7 mouse cellular contexts compared by ENCODE assay signal in the genomic region with DNA sequence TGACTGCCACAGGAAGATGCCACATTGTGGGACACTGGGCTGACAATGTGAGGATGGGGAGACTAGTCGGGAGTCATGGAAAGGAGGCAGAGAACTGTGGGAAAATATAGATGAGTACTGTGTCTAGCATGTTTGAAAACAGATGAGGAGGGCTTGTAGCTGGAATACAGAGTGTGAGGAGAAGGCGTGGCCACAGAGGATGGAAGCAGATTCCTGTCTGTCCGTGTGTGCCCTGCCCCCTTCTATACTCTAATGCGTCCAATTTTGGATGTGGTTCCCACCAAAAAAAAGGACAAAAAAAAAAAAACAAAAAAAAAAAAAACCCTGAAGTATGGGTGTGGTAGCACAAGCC. TPM values are rescaled to one million over a fixed set of nuclear protein-coding genes. Genes with fewer than 3 reads are reported as not detected.
A peak's percentile ranks its signal among the peaks of the same experiment; 100 is the strongest.
DNase-seq lines count a peak whose midpoint lies in the region; ATAC-seq and TF ChIP-seq lines count a peak whose summit lies in the region.

No protein-coding gene starts in this region.

- H3K9ac ChIP-seq in lung, postnatal 0 days (replicated peaks; ENCODE audit: low read depth): no peak overlapping the region
- H3K9ac ChIP-seq in limb, embryonic 14.5 days (ENCODE audit: low read depth, low read length, severe bottlenecking): 0 out of 2 replicates have a peak overlapping the region, but pooled peaks have one; percentile 12
- 0 out of 2 replicates have a peak overlapping the region, but pooled peaks have one; percentile 8 for H3K9ac ChIP-seq in stomach, postnatal 0 days (ENCODE audit: low read length)

- TF ChIP-seq EP300 in lung, postnatal 0 days (IDR thresholded peaks at IDR 0.05): no peak
- no peak for TF ChIP-seq EP300 in stomach, postnatal 0 days (optimal IDR thresholded peaks at IDR 0.05)

- no peak for ATAC-seq in lung, postnatal 0 days
- ATAC-seq in limb, embryonic 14.5 days (ENCODE audit: low FRiP score, low read depth): no peak
- no peak for ATAC-seq in stomach, postnatal 0 days (ENCODE audit: low FRiP score, low TSS enrichment)

- DNase-seq in lung, postnatal 0 days (ENCODE audit: low spot score): no peak
- no peak for DNase-seq in lung, postnatal 36 days
- no peak for DNase-seq in forebrain, embryonic 10.5 days (ENCODE audit: extremely low spot score, low spot score)
- DNase-seq in limb, embryonic 14.5 days (ENCODE audit: low spot score): no peak
- no peak for DNase-seq in stomach, postnatal 0 days (ENCODE audit: low spot score)
- DNase-seq in cerebellum, postnatal 4 days (ENCODE audit: low spot score in 2 of 2): no peak
- no peak for DNase-seq in right cerebral cortex, postnatal 4 days

- H3K27ac ChIP-seq in lung, postnatal 0 days (ENCODE audit: low read length): no peak overlapping the region
- peak overlapping the region; percentile 68 for H3K27ac ChIP-seq in forebrain, embryonic 10.5 days
- H3K27ac ChIP-seq in limb, embryonic 14.5 days (replicated peaks; ENCODE audit: low read depth, low read length): no peak overlapping the region
- H3K27ac ChIP-seq in stomach, postnatal 0 days (replicated peaks): peak overlapping the region; percentile 46; the same call in 1 of the 2 replicates

- H3K27me3 ChIP-seq in lung, postnatal 0 days (replicated peaks; ENCODE audit: insufficient read depth, low read length): no peaks in the 10 kb centered on the region
- peaks cover 29% of the 10 kb centered on the region for H3K27me3 ChIP-seq in forebrain, embryonic 10.5 days (ENCODE audit: poor library complexity, severe bottlenecking)
- no peaks in the 10 kb centered on the region for H3K27me3 ChIP-seq in limb, embryonic 14.5 days (ENCODE audit: control insufficient read depth, insufficient read depth, low read length)
- H3K27me3 ChIP-seq in stomach, postnatal 0 days (ENCODE audit: control insufficient read depth, insufficient read depth, low read length): no peaks in the 10 kb centered on the region

- H3K4me2 ChIP-seq in lung, postnatal 0 days (replicated peaks; ENCODE audit: low read depth, low read length): peak overlapping the region; percentile 51
- H3K4me2 ChIP-seq in limb, embryonic 14.5 days (replicated peaks; ENCODE audit: low read depth, low read length, severe bottlenecking): peak overlapping the region; percentile 67; the same call in 1 of the 2 replicates
- H3K4me2 ChIP-seq in stomach, postnatal 0 days (replicated peaks; ENCODE audit: low read depth): peak overlapping the region; percentile 54

- no peak for TF ChIP-seq POLR2A in limb, embryonic 14.5 days (IDR thresholded peaks at IDR 0.05; ENCODE audit: borderline replicate concordance, extremely low read depth, insufficient read depth, insufficient read length)

- no peak overlapping the region for H3K4me3 ChIP-seq in lung, postnatal 0 days (ENCODE audit: low read depth, low read length)
- peak overlapping the region; percentile 51 for H3K4me3 ChIP-seq in forebrain, embryonic 10.5 days
- peak overlapping the region; percentile 31 for H3K4me3 ChIP-seq in limb, embryonic 14.5 days (replicated peaks; ENCODE audit: low read length)
- peak overlapping the region; percentile 26; the same call in 1 of the 2 replicates for H3K4me3 ChIP-seq in stomach, postnatal 0 days (ENCODE audit: low read depth, low read length)

- 26% methylated on average over 4 of the region's 4 CpGs for WGBS in lung, postnatal 0 days
- 62% methylated on average over 4 of the region's 4 CpGs for WGBS in forebrain, embryonic 10.5 days
- WGBS in limb, embryonic 14.5 days: 46% methylated on average over 4 of the region's 4 CpGs
- WGBS in stomach, postnatal 0 days: 34% methylated on average over 4 of the region's 4 CpGs

- TF ChIP-seq CTCF in lung, postnatal 0 days (IDR thresholded peaks at IDR 0.05): no peak
- TF ChIP-seq CTCF in stomach, postnatal 0 days (IDR thresholded peaks at IDR 0.05; ENCODE audit: low read depth): no peak

- peaks cover 3% of the 10 kb centered on the region; the same call in 1 of the 2 replicates for H3K4me1 ChIP-seq in lung, postnatal 0 days (ENCODE audit: insufficient read depth, low read depth, low read length)
- peaks cover 37% of the 10 kb centered on the region for H3K4me1 ChIP-seq in forebrain, embryonic 10.5 days
- peaks cover 19% of the 10 kb centered on the region for H3K4me1 ChIP-seq in limb, embryonic 14.5 days (ENCODE audit: control insufficient read depth, insufficient read depth, low read length)
- H3K4me1 ChIP-seq in stomach, postnatal 0 days (replicated peaks; ENCODE audit: control insufficient read depth, insufficient read depth): peaks cover 4% of the 10 kb centered on the region

- no peaks in the 10 kb centered on the region for H3K9me3 ChIP-seq in lung, postnatal 0 days (ENCODE audit: low read length)
- no peaks in the 10 kb centered on the region for H3K9me3 ChIP-seq in forebrain, embryonic 10.5 days
- H3K9me3 ChIP-seq in limb, embryonic 14.5 days (ENCODE audit: control insufficient read depth, low read length): no peaks in the 10 kb centered on the region
- H3K9me3 ChIP-seq in stomach, postnatal 0 days (ENCODE audit: control insufficient read depth, low read length): no peaks in the 10 kb centered on the region

- H3K36me3 ChIP-seq in lung, postnatal 0 days (ENCODE audit: insufficient read depth, low read length): no peaks in the 10 kb centered on the region
- H3K36me3 ChIP-seq in forebrain, embryonic 10.5 days (replicated peaks): no peaks in the 10 kb centered on the region
- H3K36me3 ChIP-seq in limb, embryonic 14.5 days (ENCODE audit: control insufficient read depth, insufficient read depth, low read length): peaks cover 2% of the 10 kb centered on the region; the same call in 1 of the 2 replicates
- no peaks in the 10 kb centered on the region for H3K36me3 ChIP-seq in stomach, postnatal 0 days (ENCODE audit: control insufficient read depth, insufficient read depth, low read length)

RNA-seq across cellular contexts. Expression of a gene that starts 13.4 kb away (rescaled TPM):
- polyA plus RNA-seq in lung, postnatal 0 days (2015; fragmentation: Nextera tagmentation; extraction: Ambion mirVana): 7.0 and 8.4 TPM in 2 replicates
- 1.6 and 2.2 TPM in 2 replicates for polyA plus RNA-seq in forebrain, embryonic 10.5 days (2016; fragmentation: Nextera tagmentation; extraction: Ambion mirVana)
- polyA plus RNA-seq in limb, embryonic 14.5 days (2012; rRNA removed): 28.9 and 37.9 TPM in 2 replicates
- polyA plus RNA-seq in limb, embryonic 14.5 days (2014; fragmentation: Nextera tagmentation; extraction: Ambion mirVana): 9.8 and 10.8 TPM in 2 replicates
- polyA plus RNA-seq in stomach, postnatal 0 days (2015; fragmentation: Nextera tagmentation; extraction: Ambion mirVana): 4.3 and 4.6 TPM in 2 replicates

Comparison
In these comparisons a context has a peak if more than half of its experiments do, and no peak if none do; other contexts are left out.
1. H3K27ac ChIP-seq: peak in forebrain, embryonic 10.5 days (single experiment) and stomach, postnatal 0 days (single experiment); none in lung, postnatal 0 days (single experiment) and limb, embryonic 14.5 days (single experiment).
2. Peak in every context shown above with its lines, with median percentiles within 50 percentile points of each other: H3K4me2 ChIP-seq.